Mouse (Mus musculus): ENCODE results near the gene Loxl4. TPM values are rescaled to one million over a fixed set of nuclear protein-coding genes. Genes with fewer than 3 reads are reported as not detected.
A peak's percentile ranks its signal among the peaks of the same experiment; 100 is the strongest.

Loxl4 gene
- total RNA-seq, 2 experiments from 2014 or later = not detected

GRCm38 (mm10) chr19:42613116-42613515 is 503 bp upstream of the Loxl4 start:
- no peak for ATAC-seq (replicated peaks; ENCODE audit: low FRiP score, poor library complexity, severe bottlenecking)

GRCm38 (mm10) chr19:42611746-42612145 is 867 bp downstream of the Loxl4 start:
- ATAC-seq (replicated peaks; ENCODE audit: low FRiP score, poor library complexity, severe bottlenecking) = no peak

GRCm38 (mm10) chr19:42609716-42610115 is 2.9 kb downstream of the Loxl4 start:
- no peak for ATAC-seq (replicated peaks; ENCODE audit: low FRiP score, poor library complexity, severe bottlenecking)

- ATAC-seq (replicated peaks; ENCODE audit: low FRiP score, poor library complexity, severe bottlenecking) = no peak
These were observed 4.5 kb downstream of the Loxl4 start for GRCm38 (mm10) chr19:42608082-42608481.

- no peak for ATAC-seq (replicated peaks; ENCODE audit: low FRiP score, poor library complexity, severe bottlenecking)
These were observed 10.0 kb downstream of the Loxl4 start for GRCm38 (mm10) chr19:42602576-42602975.

GRCm38 (mm10) chr19:42602041-42602440 is 10.6 kb downstream of the Loxl4 start:
- ATAC-seq (replicated peaks; ENCODE audit: low FRiP score, poor library complexity, severe bottlenecking) = no peak

- no peak for ATAC-seq (replicated peaks; ENCODE audit: low FRiP score, poor library complexity, severe bottlenecking)
These were observed 11.2 kb downstream of the Loxl4 start for GRCm38 (mm10) chr19:42601445-42601844.

GRCm38 (mm10) chr19:42600591-42600990 is 12.0 kb downstream of the Loxl4 start:
- no peak for ATAC-seq (replicated peaks; ENCODE audit: low FRiP score, poor library complexity, severe bottlenecking)

- ATAC-seq (replicated peaks; ENCODE audit: low FRiP score, poor library complexity, severe bottlenecking) = no peak
These were observed 12.7 kb downstream of the Loxl4 start for GRCm38 (mm10) chr19:42599891-42600290.

- ATAC-seq (replicated peaks; ENCODE audit: low FRiP score, poor library complexity, severe bottlenecking) = no peak
These were observed 14.7 kb downstream of the Loxl4 start for GRCm38 (mm10) chr19:42597896-42598295.

- ATAC-seq (replicated peaks; ENCODE audit: low FRiP score, poor library complexity, severe bottlenecking) = no peak
These were observed 15.3 kb downstream of the Loxl4 start for GRCm38 (mm10) chr19:42597286-42597685.

- ATAC-seq (replicated peaks; ENCODE audit: low FRiP score, poor library complexity, severe bottlenecking) = no peak
These were observed 17.5 kb downstream of the Loxl4 start for GRCm38 (mm10) chr19:42595066-42595465.

- ATAC-seq (replicated peaks; ENCODE audit: low FRiP score, poor library complexity, severe bottlenecking) = no peak
These were observed 19.2 kb downstream of the Loxl4 start for GRCm38 (mm10) chr19:42593456-42593855.

GRCm38 (mm10) chr19:42591534-42591933 is 21.1 kb downstream of the Loxl4 start:
- ATAC-seq (replicated peaks; ENCODE audit: low FRiP score, poor library complexity, severe bottlenecking) = no peak

GRCm38 (mm10) chr19:42589246-42589645 is 23.4 kb downstream of the Loxl4 start:
- no peak for ATAC-seq (replicated peaks; ENCODE audit: low FRiP score, poor library complexity, severe bottlenecking)

GRCm38 (mm10) chr19:42587704-42588103 is 24.9 kb downstream of the Loxl4 start:
- ATAC-seq (replicated peaks; ENCODE audit: low FRiP score, poor library complexity, severe bottlenecking) = no peak

GRCm38 (mm10) chr19:42584188-42584587 is 28.4 kb downstream of the Loxl4 start:
- peak; percentile 81 for ATAC-seq (replicated peaks; ENCODE audit: low FRiP score, poor library complexity, severe bottlenecking)

GRCm38 (mm10) chr19:42583677-42584076 is 28.9 kb downstream of the Loxl4 start:
- ATAC-seq (replicated peaks; ENCODE audit: low FRiP score, poor library complexity, severe bottlenecking) = peak; percentile 72

GRCm38 (mm10) chr19:42582811-42583370 is 29.7 kb downstream of the Loxl4 start:
- peak; percentile 74 for ATAC-seq (replicated peaks; ENCODE audit: low FRiP score, poor library complexity, severe bottlenecking)

- ATAC-seq (replicated peaks; ENCODE audit: low FRiP score, poor library complexity, severe bottlenecking) = no peak
These were observed 31.9 kb downstream of the Loxl4 start for GRCm38 (mm10) chr19:42580701-42581100.

- no peak for ATAC-seq (replicated peaks; ENCODE audit: low FRiP score, poor library complexity, severe bottlenecking)
These were observed 34.0 kb downstream of the Loxl4 start for GRCm38 (mm10) chr19:42578631-42579030.

GRCm38 (mm10) chr19:42576856-42577255 is 35.8 kb downstream of the Loxl4 start:
- no peak for ATAC-seq (replicated peaks; ENCODE audit: low FRiP score, poor library complexity, severe bottlenecking)
